Mouse (Mus musculus): ENCODE data around the gene Kpnb1. TPM values are rescaled to one million over a fixed set of nuclear protein-coding genes. Genes with fewer than 3 reads are reported as not detected.

Gene Kpnb1
- polyA plus RNA-seq, 1 experiment from 2014 or later = 28.5 TPM

- Histone ChIP-seq H3K9ac (ENCODE audit: low read depth, low read length) (peak overlapping the region; percentile 64), H3K36me3 (ENCODE audit: control insufficient read depth, insufficient read depth, low read length) (no peaks in the 10 kb centered on the region), H3K4me2 (ENCODE audit: low read length) (peak overlapping the region; percentile 94), H3K4me3 (ENCODE audit: low read depth, low read length) (peak overlapping the region; percentile 49), H3K9me3 (replicated peaks; ENCODE audit: control insufficient read depth, low read length, poor library complexity, severe bottlenecking) (no peaks in the 10 kb centered on the region), H3K27ac (ENCODE audit: low read length) (no peak overlapping the region), H3K27me3 (ENCODE audit: control insufficient read depth, insufficient read depth, low read depth, low read length) (peaks cover 6% of the 10 kb centered on the region; the same call in 1 of the 2 replicates), H3K4me1 (ENCODE audit: control insufficient read depth, insufficient read depth, low read length) (0 out of 2 replicates have a peak, but pooled peaks cover 2% of the 10 kb centered on the region)
- peak; percentile 58 for ATAC-seq
- WGBS = 3% methylated on average over 31 of the region's 32 CpGs
Measured at GRCm38 (mm10) chr11:97126645-97127468, 60.8 kb downstream of the Kpnb1 start.

- Histone ChIP-seq H3K36me3 (ENCODE audit: control insufficient read depth, insufficient read depth, low read length) (no peaks in the 10 kb centered on the region), H3K4me2 (ENCODE audit: low read length) (no peak overlapping the region), H3K9ac (ENCODE audit: low read depth, low read length) (no peak overlapping the region), H3K27ac (ENCODE audit: low read length) (no peak overlapping the region), H3K4me1 (ENCODE audit: control insufficient read depth, insufficient read depth, low read length) (0 out of 2 replicates have a peak, but pooled peaks cover 2% of the 10 kb centered on the region), H3K27me3 (ENCODE audit: control insufficient read depth, insufficient read depth, low read depth, low read length) (peaks cover 6% of the 10 kb centered on the region; the same call in 1 of the 2 replicates), H3K4me3 (ENCODE audit: low read depth, low read length) (no peak overlapping the region), H3K9me3 (replicated peaks; ENCODE audit: control insufficient read depth, low read length, poor library complexity, severe bottlenecking) (no peaks in the 10 kb centered on the region)
- no peak for ATAC-seq
- 56% methylated on average over 9 of the region's 10 CpGs for WGBS
Measured at GRCm38 (mm10) chr11:97124266-97125036, 63.2 kb downstream of the Kpnb1 start.

- Histone ChIP-seq H3K9ac (ENCODE audit: low read depth, low read length) (no peak overlapping the region), H3K4me1 (ENCODE audit: control insufficient read depth, insufficient read depth, low read length) (0 out of 2 replicates have a peak, but pooled peaks cover 2% of the 10 kb centered on the region), H3K27me3 (ENCODE audit: control insufficient read depth, insufficient read depth, low read depth, low read length) (peaks cover 8% of the 10 kb centered on the region), H3K9me3 (replicated peaks; ENCODE audit: control insufficient read depth, low read length, poor library complexity, severe bottlenecking) (no peaks in the 10 kb centered on the region), H3K27ac (ENCODE audit: low read length) (no peak overlapping the region), H3K36me3 (ENCODE audit: control insufficient read depth, insufficient read depth, low read length) (no peaks in the 10 kb centered on the region), H3K4me3 (ENCODE audit: low read depth, low read length) (no peak overlapping the region), H3K4me2 (ENCODE audit: low read length) (no peak overlapping the region)
- 14% methylated on average over 11 of the region's 11 CpGs for WGBS
- ATAC-seq = no peak
Measured at GRCm38 (mm10) chr11:97123282-97123890, 64.3 kb downstream of the Kpnb1 start.

GRCm38 (mm10) chr11:97120641-97121040, 67.0 kb downstream of the Kpnb1 start:
- H3K27me3 ChIP-seq (ENCODE audit: control insufficient read depth, insufficient read depth, low read depth, low read length) = peaks cover 20% of the 10 kb centered on the region
- no peak for ATAC-seq
- H3K36me3 ChIP-seq (ENCODE audit: control insufficient read depth, insufficient read depth, low read length) = no peaks in the 10 kb centered on the region
- H3K27ac ChIP-seq (ENCODE audit: low read length) = no peak overlapping the region
- H3K4me1 ChIP-seq (ENCODE audit: control insufficient read depth, insufficient read depth, low read length) = no peaks in the 10 kb centered on the region
- no peaks in the 10 kb centered on the region for H3K9me3 ChIP-seq (replicated peaks; ENCODE audit: control insufficient read depth, low read length, poor library complexity, severe bottlenecking)
- 75% methylated on average over 3 of the region's 3 CpGs for WGBS
- no peak overlapping the region for H3K4me2 ChIP-seq (ENCODE audit: low read length)
- H3K4me3 ChIP-seq (ENCODE audit: low read depth, low read length) = no peak overlapping the region
- H3K9ac ChIP-seq (ENCODE audit: low read depth, low read length) = no peak overlapping the region

GRCm38 (mm10) chr11:97120221-97120620, 67.5 kb downstream of the Kpnb1 start:
- ATAC-seq = no peak
- H3K27me3 ChIP-seq (ENCODE audit: control insufficient read depth, insufficient read depth, low read depth, low read length) = peaks cover 24% of the 10 kb centered on the region
- H3K27ac ChIP-seq (ENCODE audit: low read length) = no peak overlapping the region
- H3K9ac ChIP-seq (ENCODE audit: low read depth, low read length) = no peak overlapping the region
- WGBS = 50% methylated on average over 10 of the region's 10 CpGs
- H3K36me3 ChIP-seq (ENCODE audit: control insufficient read depth, insufficient read depth, low read length) = no peaks in the 10 kb centered on the region
- peaks cover 1% of the 10 kb centered on the region for H3K4me1 ChIP-seq (ENCODE audit: control insufficient read depth, insufficient read depth, low read length)
- H3K9me3 ChIP-seq (replicated peaks; ENCODE audit: control insufficient read depth, low read length, poor library complexity, severe bottlenecking) = no peaks in the 10 kb centered on the region
- no peak overlapping the region for H3K4me2 ChIP-seq (ENCODE audit: low read length)
- no peak overlapping the region for H3K4me3 ChIP-seq (ENCODE audit: low read depth, low read length)

GRCm38 (mm10) chr11:97115797-97116196, 71.9 kb downstream of the Kpnb1 start:
- Histone ChIP-seq H3K4me2 (ENCODE audit: low read length) (no peak overlapping the region), H3K9ac (ENCODE audit: low read depth, low read length) (no peak overlapping the region), H3K4me1 (ENCODE audit: control insufficient read depth, insufficient read depth, low read length) (peaks cover 13% of the 10 kb centered on the region), H3K4me3 (ENCODE audit: low read depth, low read length) (no peak overlapping the region), H3K27me3 (ENCODE audit: control insufficient read depth, insufficient read depth, low read depth, low read length) (peaks cover 54% of the 10 kb centered on the region), H3K27ac (ENCODE audit: low read length) (no peak overlapping the region), H3K36me3 (ENCODE audit: control insufficient read depth, insufficient read depth, low read length) (no peaks in the 10 kb centered on the region), H3K9me3 (replicated peaks; ENCODE audit: control insufficient read depth, low read length, poor library complexity, severe bottlenecking) (no peaks in the 10 kb centered on the region)
- ATAC-seq = no peak
- 11% methylated on average over 11 of the region's 11 CpGs for WGBS

- no peak for ATAC-seq
- H3K9me3 ChIP-seq (replicated peaks; ENCODE audit: control insufficient read depth, low read length, poor library complexity, severe bottlenecking) = no peaks in the 10 kb centered on the region
- H3K4me3 ChIP-seq (ENCODE audit: low read depth, low read length) = peak within 1 kb of the TSS; percentile 37
- H3K4me1 ChIP-seq (ENCODE audit: control insufficient read depth, insufficient read depth, low read length) = peaks cover 13% of the 10 kb centered on the region
- H3K4me2 ChIP-seq (ENCODE audit: low read length) = peak within 1 kb of the TSS; percentile 64
- H3K36me3 ChIP-seq (ENCODE audit: control insufficient read depth, insufficient read depth, low read length) = no peaks in the 10 kb centered on the region
- H3K27me3 ChIP-seq (ENCODE audit: control insufficient read depth, insufficient read depth, low read depth, low read length) = peaks cover 54% of the 10 kb centered on the region
- 0 out of 2 replicates have a peak within 1 kb of the TSS, but pooled peaks have one; percentile 20 for H3K9ac ChIP-seq (ENCODE audit: low read depth, low read length)
- no peak within 1 kb of the TSS for H3K27ac ChIP-seq (ENCODE audit: low read length)
- WGBS = under 1% methylated on average over 87 of the region's 87 CpGs
Measured at GRCm38 (mm10) chr11:97114671-97115601, 72.7 kb downstream of the Kpnb1 start, which contains the start of gene Tbx21. Gene Tbx21 (minus strand): TSS chr11:97115331.

- WGBS = 86% methylated on average over 9 of the region's 9 CpGs
- Histone ChIP-seq H3K4me1 (ENCODE audit: control insufficient read depth, insufficient read depth, low read length) (peaks cover 13% of the 10 kb centered on the region), H3K4me2 (ENCODE audit: low read length) (no peak overlapping the region), H3K36me3 (ENCODE audit: control insufficient read depth, insufficient read depth, low read length) (no peaks in the 10 kb centered on the region), H3K4me3 (ENCODE audit: low read depth, low read length) (no peak overlapping the region), H3K27ac (ENCODE audit: low read length) (no peak overlapping the region), H3K9me3 (replicated peaks; ENCODE audit: control insufficient read depth, low read length, poor library complexity, severe bottlenecking) (no peaks in the 10 kb centered on the region), H3K9ac (ENCODE audit: low read depth, low read length) (no peak overlapping the region), H3K27me3 (ENCODE audit: control insufficient read depth, insufficient read depth, low read depth, low read length) (peaks cover 49% of the 10 kb centered on the region)
- no peak for ATAC-seq
Measured at GRCm38 (mm10) chr11:97112519-97113125, 75.1 kb downstream of the Kpnb1 start.
